Mouse (Mus musculus) heart, adult 18-20 months (tissue): ENCODE measurements around the gene Gm49366. TPM values are rescaled to one million over a fixed set of nuclear protein-coding genes. Genes with fewer than 3 reads are reported as not detected.
A peak's percentile ranks its signal among the peaks of the same experiment; 100 is the strongest.
"Not testable (repeated sequence)": the region's sequence is repeated elsewhere in the genome, so short reads cannot be mapped to it uniquely, and the experiment has no call there.

ENCODE experiments used
- DNase-seq, 2 experiments: peaks; one replicate each; pipeline ENCODE4 v3.0.0; 2021 to 2022; ENCODE audit warnings: mixed read lengths in 1 of 2
- total RNA-seq, 2 experiments: library from RNA; stranded (reverse); gene quantifications; 2 replicates each; pipeline ENCODE4 v1.2.3; 2021

Gene Gm49366
- total RNA-seq, 2 experiments from 2014 or later = 0.94 TPM; not detected in 1

GRCm38 (mm10) chr12:84083842-84084241 is 45.1 kb downstream of the Gm49366 start:
- no peak for DNase-seq

- no peak for DNase-seq
Observed at GRCm38 (mm10) chr12:84084581-84084980, 45.8 kb downstream of the Gm49366 start.

GRCm38 (mm10) chr12:84094666-84095065 is 55.9 kb downstream of the Gm49366 start:
- not testable (repeated sequence) for DNase-seq

GRCm38 (mm10) chr12:84099605-84100004 is 60.9 kb downstream of the Gm49366 start:
- DNase-seq = no peak

GRCm38 (mm10) chr12:84100071-84100470 is 61.3 kb downstream of the Gm49366 start:
- no peak for DNase-seq

GRCm38 (mm10) chr12:84100604-84101492 is 62.1 kb downstream of the Gm49366 start, which contains the start of gene Acot6:
Acot6 (plus strand) TSS chr12:84100654.
- peak; percentile 39 to 70 for DNase-seq

- no peak for DNase-seq
Observed at GRCm38 (mm10) chr12:84101493-84101845, 62.7 kb downstream of the Gm49366 start.

GRCm38 (mm10) chr12:84107012-84107411 is 68.3 kb downstream of the Gm49366 start:
- no peak for DNase-seq

GRCm38 (mm10) chr12:84107692-84108091 is 69.0 kb downstream of the Gm49366 start:
- DNase-seq = no peak

Other genes with a start within 250 kb of the Gm49366 start
- gene Numb, start 117.0 kb upstream of the Gm49366 start, total RNA-seq = 10 to 100 TPM; 26.9 to 27.3 TPM
- 1 to 10 TPM; 4.4 TPM for gene Riox1, start 88.3 kb upstream of the Gm49366 start, total RNA-seq
- gene Heatr4, start 54.1 kb upstream of the Gm49366 start, total RNA-seq = not detected
- 100 to 1,000 TPM; 120 to 125 TPM for gene Acot2, start 51.1 kb upstream of the Gm49366 start, total RNA-seq
- gene Acot1, start 29.4 kb upstream of the Gm49366 start, total RNA-seq = 10 to 100 TPM; 39.0 to 51.3 TPM
- gene Acot4, start 556 bp upstream of the Gm49366 start, total RNA-seq = 1 to 10 TPM in 1 of 2 experiments, under 1 TPM in 1; 0.80 to 1.4 TPM
- gene Acot3, start 13.2 kb downstream of the Gm49366 start, total RNA-seq = 1 to 10 TPM in 1 of 2 experiments, under 1 TPM in 1; 0.69 to 1.0 TPM
- gene Acot5, start 30.4 kb downstream of the Gm49366 start, total RNA-seq = under 1 TPM in 1 of 2 experiments, not detected in 1; 0.41 TPM
- 1 to 10 TPM; 2.4 to 3.0 TPM for gene Acot6, start 61.7 kb downstream of the Gm49366 start, total RNA-seq
- 1 to 10 TPM; 6.6 to 6.9 TPM for gene Dnal1, start 75.4 kb downstream of the Gm49366 start, total RNA-seq
- gene Pnma1, start 109.6 kb downstream of the Gm49366 start, total RNA-seq = under 1 TPM in 1 of 2 experiments, not detected in 1; 0.22 TPM
- gene Elmsan1, start 179.9 kb downstream of the Gm49366 start, total RNA-seq = 10 to 100 TPM; 10.5 to 13.3 TPM
- gene Ptgr2, start 246.3 kb downstream of the Gm49366 start, total RNA-seq = 100 to 1,000 TPM; 234 to 244 TPM